Mouse (Mus musculus) R1 (cell line): ENCODE data around the gene Cd3g.

Experiments
- DNase-seq: peaks from one replicate; pipeline ENCODE4 v3.0.0-alpha.2; 2018; ENCODE audit warnings: low read depth, low spot score

The Cd3g gene

DNA sequence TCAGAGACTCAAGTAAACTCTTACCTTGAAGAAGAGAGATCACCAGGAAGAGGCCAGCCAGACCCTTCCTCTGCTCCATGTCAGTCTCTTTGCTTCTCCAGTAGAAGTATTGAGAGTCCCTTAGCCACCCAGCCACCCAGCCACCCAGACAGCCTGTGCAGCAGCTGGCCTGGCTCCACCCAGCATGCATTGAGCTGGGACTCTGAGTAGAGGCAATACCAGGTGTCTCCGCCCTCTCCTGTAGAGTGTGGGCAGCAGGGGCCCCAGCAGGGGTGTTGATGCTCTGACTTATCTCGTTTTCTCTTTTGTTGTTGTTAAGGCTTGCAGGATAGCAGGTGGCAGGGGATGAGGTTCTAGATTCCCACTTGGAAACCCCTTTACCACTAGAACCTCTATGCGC is at the start of gene Cd3g:
Cd3g (minus strand) TSS at position 190 of the 400 bp plus-strand sequence.
- DNase-seq = no peak

DNA sequence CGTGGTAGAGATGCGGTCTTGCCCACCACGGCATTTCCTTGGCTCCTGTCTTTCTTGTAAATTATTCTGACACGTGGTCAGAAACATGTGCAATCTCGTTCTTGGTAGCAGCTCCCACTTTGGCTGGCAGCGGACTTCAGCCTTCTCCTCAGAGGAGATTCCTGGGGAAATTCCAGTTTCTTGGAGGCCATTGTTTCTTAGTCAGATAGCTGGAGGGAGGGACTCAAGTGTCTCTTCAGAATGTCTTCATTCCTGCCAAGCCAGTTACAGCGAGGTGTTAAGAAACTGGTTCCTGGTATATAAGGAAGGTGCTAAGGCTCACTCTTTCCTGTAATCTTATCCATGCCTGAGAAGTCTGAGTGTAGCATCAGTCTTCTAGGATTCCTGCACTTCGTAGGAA is 47.1 kb upstream of the Cd3g start:
- DNase-seq = no peak

DNA sequence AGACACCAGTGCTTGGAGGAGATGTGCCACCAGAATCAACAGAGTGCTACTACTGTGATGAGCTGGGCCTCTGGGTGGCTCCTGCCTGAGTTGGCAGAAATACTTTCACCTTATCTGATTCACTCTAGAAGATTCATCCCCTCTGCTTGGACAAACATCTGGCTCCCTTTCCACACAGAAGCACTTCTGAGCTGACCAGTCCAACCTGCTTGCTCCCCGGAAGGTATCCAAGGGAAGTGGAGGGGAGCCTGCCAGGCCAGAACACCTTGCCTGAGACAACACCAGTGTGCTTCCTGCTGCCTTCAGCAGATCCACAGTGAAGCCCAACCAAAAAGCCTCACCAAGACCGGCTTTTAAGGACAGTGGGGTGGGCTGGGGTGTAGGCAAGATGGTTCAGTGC is 44.0 kb upstream of the Cd3g start:
- no peak for DNase-seq

DNA sequence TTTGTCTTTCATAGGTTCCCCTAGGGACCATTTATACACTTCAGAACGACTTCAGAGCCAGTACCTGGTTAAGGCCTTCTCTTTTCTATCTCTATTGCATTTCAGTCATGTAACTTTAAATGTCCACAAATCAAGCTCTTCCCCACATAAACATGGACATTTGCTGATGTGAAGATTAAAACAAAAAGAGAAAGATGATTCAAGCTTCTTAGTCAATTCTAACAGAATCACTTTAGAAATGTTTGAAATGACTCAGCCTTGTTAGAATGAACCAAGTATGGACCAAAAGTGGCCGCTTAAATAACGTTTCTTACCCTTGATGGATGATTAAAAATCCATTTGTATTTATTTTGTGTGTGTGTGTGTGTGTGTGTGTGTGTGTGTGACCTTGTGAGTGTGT is 43.4 kb upstream of the Cd3g start:
- DNase-seq = no peak

DNA sequence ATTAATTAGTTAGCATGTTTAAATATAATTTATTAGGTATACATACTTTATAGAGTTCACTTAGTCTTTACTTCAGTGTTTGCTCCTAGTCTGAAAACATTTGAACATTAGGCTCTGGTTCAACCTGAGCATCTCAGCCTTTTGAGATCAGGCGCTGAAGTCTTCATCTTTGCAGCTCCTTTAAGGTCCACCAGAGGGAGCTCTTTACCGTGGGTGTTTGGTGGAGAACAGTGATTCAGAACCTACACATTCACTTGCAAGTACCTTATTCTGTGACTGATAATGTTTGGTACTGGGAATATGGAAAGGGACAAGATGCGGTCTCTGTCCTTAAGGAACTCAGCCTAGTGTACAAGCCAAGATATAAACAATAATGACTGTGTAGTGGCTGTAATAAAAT is 42.6 kb upstream of the Cd3g start:
- peak; percentile 76 for DNase-seq

DNA sequence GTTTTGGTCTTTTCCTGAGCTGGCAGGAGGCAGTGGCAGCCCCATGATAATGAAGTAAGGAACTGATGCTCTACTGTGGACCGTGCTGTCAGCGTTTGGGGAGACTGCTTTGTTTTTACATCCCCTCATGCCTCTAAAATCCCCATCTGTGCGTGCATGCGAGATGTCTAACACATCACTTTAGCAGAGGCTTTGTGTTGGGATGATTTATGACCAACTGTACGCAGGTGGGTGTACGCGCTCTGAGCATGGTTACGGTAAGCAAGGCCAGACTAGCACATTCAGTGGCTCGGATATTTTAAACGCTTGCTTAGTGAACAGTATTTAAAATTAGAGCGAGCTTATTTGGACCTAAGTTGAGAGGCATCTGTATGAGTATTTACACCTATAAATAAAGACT is 37.8 kb upstream of the Cd3g start:
- no peak for DNase-seq

DNA sequence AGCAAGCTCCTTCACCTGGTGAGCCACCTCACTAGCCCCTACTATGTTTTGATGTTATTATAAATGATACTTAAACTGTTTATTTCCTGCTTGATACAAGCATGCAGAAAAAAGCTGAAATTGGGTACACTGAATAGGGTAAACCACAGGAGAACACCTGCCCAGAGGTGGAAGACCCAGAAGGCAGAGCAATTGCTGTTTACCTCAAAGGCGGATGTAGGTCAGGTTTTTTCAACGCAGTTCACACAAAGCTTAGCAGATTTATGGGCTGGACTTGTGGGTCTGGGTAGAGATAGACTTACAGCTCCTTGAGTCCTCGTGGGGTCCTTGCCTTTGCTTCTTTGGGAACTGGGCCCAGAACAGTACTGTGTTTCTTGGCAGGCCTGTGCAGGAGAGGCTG is 35.6 kb upstream of the Cd3g start:
- DNase-seq = no peak

DNA sequence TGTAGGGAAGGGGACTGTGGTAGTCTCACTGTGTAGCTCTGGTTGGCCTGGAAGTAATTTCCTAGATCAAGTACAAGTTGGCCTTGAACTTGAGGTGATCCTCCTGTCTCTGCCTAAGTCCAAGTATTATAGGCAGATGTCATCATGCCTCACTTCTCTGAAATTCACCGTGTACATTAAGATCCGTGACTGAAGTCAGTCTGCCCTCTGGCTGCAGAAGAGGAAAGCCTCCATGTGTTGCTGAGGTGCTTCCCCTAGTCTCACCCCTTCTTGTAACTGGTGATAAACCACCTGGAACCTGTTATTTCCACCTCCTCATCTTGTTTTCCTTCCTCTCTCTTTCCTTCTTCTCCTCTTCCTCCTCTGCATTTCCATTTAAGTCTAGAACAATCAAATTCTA is 34.6 kb upstream of the Cd3g start:
- no peak for DNase-seq

DNA sequence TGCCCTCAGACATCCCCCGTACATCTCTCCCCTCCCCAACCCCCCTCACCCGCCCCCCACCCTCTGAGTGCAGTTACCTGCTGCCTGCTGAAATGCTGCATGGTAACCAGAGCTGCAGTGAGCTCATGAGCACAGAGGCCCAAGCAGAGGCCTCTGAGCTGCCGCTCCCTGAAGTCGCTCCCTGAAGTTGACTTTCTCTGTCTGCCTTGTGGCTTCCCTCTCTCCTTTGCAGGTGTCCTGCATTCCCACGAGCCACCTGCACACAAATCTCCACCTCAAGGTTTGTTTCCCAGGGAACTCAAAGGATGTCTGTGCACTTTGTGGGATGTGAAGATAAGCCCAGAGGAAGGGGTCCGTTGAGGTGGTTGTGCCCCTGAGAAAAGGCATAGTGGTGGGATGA is 31.1 kb upstream of the Cd3g start:
- DNase-seq = no peak

DNA sequence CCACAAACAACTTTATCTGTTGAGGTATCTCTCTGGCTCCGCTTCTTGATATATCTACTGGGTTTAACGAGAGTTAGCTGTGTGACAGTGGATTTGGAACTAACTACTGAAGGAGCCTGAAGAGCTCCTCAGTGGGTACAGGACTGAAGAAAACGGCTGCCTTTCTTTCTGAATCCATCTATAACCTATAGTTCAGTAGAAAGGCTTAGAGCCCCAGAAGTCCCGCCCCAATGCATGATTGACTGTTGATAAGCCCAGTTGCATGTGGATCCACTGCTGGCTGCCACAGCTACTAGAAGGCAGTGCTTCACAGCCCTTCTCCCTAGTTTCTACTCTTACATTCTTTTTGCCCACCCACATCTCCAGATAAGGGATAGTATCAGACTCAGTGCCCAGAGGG is 30.2 kb upstream of the Cd3g start:
- peak; percentile 34 for DNase-seq

DNA sequence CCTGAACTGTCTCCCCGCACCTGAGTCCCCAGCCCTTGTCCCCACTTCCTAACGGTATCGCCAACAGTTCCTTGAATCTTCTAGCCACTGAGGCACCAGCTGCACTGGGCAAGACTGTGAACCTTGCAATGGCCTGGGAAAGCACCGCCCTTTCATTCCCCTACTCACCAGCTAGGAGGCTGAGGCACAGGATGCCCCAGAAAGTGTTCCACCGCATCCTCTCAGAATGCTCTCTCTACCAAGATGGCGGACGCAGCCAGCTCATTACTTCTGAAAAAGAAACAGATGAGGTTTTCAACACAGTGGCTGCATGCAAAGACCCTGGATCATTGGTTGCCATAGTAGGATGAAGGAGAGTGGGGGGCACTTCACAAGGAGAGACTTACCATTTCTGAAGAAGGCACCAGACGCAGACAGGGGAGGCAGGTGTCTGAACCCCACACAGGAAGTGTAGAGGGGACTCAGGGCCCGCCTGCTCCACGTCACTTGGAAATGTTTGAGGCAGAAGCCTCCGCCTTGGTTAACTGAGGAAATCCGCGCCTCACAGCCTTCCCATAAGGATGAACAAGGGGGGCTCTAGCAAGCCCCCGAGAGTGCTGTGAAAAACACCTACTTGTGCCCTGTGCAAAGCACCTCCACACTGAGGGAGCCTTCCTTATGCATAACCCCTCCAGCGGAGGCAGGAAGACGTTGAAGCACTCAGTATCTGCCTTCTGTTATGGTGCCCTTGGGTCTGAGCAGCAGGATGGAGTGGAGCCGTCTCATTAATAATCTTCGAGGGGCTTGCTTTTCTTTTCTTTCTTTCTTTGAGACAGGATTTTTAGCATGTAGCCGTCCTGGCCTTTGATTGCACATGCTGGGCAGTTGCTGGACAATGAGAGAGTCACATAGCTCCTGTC is 29.2 kb upstream of the Cd3g start, which contains the start of gene Cd3e:
Cd3e (minus strand) TSS at position 448 of the 899 bp plus-strand sequence.
- peak; percentile 40 for DNase-seq

DNA sequence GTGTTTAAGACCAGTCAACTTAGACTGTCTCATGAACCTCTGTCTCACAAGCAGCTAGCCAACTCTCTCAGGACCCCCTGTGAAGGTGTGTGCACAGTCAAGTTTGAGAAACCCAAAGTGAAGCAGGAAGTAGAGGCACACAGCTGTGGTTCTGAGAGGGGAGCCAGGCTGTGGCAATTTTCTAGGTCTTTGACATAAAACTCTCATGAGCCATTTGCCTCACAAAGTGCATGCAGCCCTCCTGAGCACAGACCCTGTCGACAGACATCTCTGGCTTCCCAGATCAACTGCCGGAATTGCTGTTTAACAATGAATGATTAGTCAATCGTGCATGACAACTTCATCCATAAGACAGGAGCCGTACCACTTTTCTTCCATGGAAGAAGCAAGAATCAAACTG is 28.1 kb upstream of the Cd3g start:
- DNase-seq = no peak

DNA sequence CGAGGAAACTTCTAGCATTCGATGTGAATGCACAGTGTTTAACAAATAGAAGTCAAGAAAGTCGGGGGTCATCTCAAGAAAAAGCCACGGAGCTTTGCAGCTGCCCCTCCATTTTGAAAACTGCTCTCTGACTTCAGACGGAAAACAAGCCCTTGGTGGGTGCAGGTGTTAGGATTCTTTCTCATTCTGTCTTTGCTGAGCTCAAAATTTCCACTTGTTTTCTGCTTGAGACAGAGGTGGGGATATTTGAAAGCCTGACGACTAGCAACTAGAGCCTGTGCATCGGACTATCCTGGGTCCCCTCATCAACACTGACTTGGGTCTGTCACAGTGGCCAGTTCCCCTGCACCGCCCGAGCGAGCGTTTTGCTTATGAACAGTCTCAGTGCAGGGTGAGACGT is 27.2 kb upstream of the Cd3g start:
- DNase-seq = no peak

DNA sequence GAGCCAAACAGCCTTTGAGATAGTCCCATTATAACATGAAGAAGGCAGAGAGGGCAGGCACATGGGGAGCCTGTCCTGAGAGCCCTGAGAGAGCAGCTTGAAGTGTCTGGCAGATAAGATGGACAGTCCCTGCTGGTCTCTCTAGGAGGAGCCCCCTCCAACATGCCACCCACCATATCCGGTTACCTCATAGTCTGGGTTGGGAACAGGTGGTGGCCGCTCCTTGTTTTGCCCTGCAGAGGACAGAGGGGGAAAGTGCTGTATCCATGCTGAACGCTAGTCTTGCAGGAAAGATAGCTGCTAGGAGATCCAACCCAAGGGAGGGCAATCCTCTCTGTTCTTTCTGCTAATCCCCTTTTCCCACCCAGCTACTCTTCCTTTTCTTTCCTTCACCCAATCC is 20.0 kb upstream of the Cd3g start:
- DNase-seq = no peak

DNA sequence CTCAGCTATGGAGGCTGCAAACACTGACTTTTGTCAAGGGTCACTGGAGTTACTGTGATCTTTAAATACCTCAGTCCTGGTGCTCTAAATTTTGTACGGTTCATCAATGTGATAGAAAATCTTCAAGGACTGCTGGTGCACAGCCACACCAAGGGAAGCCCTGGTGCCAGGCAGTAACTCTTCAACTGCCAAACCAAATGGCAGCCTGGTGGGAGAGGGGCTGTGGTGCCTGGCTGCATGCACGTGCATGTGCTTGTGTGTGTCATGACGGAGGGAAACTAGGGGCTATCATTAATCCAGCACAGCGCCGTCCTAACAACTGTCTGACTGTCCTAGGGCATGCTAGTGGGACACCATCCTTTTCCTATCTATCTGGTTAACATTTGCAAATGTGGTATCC is 19.5 kb upstream of the Cd3g start:
- DNase-seq = no peak

DNA sequence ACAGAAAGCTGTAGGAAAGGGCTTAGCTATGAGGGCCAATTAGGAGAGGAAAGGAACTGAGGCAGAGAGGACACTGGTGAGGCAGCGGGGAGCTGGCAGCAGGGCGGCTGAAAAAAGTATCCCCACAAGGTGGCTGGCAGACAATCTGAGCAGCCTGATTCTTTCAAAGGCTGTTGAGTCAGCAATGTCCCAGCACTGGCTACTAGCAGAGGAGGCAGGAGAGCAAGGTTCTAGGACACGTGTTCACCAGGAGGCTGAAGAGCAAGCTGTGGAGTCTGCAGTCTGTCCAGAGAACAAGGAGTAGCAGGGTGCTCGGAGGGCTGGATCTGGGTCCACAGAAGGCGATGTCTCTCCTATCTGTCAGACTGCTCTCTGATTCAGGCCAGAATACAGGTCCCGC is 18.9 kb upstream of the Cd3g start:
- no peak for DNase-seq

DNA sequence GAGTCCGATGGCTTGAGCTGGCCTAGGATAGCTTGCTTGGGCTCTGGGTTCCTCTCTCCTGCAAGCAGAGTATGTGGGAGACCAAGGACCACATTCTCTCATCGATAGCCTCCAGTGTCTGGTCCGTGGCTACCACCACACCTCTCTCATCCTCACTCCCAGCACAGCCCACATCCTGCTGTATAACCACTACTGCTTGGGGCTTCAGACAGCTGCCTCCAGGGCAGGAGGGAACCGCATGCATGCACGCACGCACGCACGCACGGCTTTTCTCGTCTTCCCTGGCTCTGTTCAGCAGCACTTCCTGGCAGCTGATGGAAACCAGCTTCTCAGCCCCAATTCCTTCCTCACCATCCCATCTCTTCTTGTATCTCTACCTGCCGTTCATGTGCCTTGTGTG is 17.9 kb upstream of the Cd3g start:
- DNase-seq = no peak

DNA sequence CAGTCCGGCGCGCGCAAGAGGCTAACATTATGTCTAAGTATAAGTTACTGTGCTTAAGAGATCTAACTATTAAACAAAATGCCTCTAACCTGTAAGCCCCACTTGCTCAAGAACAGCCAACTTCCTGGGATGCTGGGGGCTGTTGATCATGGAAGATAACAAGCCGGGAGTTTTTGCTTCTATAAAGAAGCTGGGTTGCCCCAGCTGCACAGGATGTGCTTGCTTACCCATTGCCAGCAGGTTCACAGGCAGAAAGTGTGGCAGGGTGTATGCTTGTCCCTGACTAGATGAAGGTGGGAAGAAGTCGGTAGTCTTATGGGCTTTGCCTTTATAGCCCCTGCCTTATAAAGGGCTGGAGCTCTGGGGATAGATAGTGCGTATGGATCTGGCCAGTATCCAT is 16.4 kb upstream of the Cd3g start:
- DNase-seq = no peak

DNA sequence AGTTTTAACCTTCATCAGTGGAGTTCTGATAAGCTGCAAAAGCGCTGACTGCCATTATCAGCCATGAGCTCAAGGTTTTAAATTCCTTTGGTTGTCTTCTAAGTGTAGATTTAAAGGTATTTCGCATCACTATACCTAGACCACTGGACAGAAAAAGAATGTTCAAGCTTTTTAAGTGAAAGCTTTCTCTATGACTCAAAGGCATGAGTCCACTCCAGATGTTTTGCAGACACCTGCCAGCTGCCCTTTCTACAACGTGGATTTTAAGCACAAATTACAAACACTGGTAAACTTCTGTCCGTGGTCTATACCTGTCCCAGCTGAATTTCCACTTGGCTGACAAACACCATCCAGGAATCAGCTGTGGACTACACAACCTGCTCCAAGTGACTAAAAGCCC is 14.7 kb upstream of the Cd3g start:
- DNase-seq = no peak

DNA sequence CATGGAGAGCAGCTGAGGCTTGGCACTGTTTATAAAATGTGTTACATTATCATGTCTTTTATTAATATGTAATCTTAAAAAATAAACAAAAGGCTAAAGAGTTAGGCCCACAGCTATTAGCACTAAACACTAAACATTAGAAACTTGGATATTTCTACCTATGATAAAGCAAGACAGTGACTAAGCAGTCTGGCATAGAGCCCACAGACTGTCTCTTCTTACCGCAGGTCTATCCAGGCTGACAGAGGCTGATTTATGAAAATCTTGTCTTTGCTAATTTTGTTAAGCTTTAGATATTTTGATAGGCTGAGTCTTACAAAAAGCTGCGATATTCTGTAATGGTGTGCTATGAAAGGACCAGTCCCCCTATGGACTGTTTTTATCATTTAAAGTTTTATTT is 13.0 kb upstream of the Cd3g start:
- DNase-seq = no peak

DNA sequence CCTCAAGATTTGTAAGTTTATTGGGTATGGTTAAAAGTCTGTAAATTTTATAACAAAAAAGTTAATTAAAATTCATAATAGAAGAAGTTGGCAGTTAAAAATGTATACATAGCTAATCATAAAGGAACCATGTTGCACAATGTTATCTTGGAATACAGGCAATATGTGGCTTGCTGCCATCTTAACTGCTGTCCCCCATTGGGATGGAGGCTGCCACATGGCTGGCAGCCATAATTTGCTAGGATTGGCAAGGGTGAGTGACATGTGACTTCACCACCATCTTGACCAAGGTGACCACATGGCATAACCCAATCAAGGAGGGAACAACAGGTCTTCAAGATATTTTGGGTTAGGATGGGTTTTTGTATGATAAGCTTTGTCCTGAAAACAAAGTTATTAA is 12.0 kb upstream of the Cd3g start:
- no peak for DNase-seq

DNA sequence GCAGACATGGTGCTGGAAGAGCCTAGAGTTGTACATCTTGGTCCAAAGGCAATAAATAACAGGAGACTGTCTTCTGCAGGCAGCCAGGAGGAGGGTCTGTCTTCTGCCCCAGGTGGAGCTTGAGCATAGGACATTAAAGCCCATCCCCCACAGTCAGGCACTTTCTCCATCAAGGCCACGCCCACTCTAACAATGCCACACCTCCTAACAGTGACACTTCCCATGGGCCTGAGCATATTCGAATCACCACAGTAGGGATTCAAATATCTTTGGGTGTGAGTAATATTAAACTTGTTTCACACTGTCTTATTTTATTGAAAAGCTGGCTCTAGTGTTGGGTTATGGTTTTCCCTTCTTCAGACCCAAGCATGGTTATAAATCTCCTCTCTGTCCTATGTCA is 11.6 kb upstream of the Cd3g start:
- peak; percentile 43 for DNase-seq

DNA sequence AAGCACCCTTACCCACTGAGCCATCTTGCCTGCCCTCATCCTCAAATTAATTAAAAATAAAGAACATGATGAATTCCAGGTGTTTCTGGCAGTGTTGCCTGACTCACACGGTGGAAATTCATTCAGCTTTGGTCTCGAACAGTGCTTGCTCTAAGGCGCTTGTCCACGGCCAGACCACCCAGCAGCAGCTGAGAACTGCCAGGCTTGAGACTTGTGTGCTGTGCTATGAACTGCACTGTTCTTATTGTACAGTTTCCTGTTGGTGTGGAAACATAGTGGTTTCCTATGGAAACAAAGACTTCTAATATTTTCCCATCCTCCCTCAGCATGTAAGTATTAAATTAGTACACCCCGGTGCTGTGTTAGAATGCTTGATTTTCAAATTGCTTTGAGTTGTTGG is 6.7 kb upstream of the Cd3g start:
- no peak for DNase-seq

DNA sequence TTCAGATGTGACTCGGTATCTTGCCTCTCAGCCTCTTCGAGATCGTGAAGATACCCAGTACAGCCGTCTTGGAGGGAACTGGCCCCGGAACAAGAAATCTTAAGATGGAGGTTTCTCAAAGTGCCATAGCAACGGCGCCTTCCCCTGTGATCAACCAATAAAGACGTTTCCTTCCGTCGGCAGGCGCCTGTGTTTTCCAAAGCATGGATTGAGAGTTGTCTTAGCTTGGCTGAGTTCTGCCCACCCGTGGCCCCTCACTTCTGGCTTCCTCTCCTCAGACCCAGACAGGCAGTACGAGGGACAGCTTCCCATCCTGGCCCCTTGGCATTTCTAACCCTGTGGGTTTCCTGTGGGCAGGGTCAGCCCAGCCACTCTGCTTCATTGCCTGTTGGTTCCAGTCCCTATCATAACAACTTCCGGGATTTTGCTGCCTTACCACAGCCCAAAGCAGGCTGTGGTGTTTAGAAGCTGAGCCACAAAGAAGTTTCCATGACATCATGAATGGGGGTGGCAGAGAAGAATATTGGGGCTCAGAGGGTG is 6.1 kb upstream of the Cd3g start:
- DNase-seq = peak; percentile 59
